Mouse (Mus musculus): ENCODE data around the gene Ttll7. TPM values are rescaled to one million over a fixed set of nuclear protein-coding genes. Genes with fewer than 3 reads are reported as not detected.

Ttll7 gene
- total and polyA plus RNA-seq, 3 experiments, result not detected

GRCm38 (mm10) chr3:146820718-146821117 is 31.4 kb upstream of the Ttll7 start:
- H3K4me3 ChIP-seq (ENCODE audit: control insufficient read depth in 1 of 2, insufficient read depth in 1 of 2, low read depth in 2 of 2, low read length in 2 of 2), result no peak overlapping the region
- H3K9ac ChIP-seq (ENCODE audit: control insufficient read depth, low read depth, low read length, poor library complexity, severe bottlenecking), result no peak overlapping the region
- no peak for DNase-seq (ENCODE audit: low read depth, low spot score)
- TF ChIP-seq MAX (IDR thresholded peaks at IDR 0.05; ENCODE audit: low read length) (no peak), EP300 (IDR thresholded peaks at IDR 0.05; ENCODE audit: low read depth in 1 of 2, low read length in 2 of 2) (no peak), GABPA (IDR thresholded peaks at IDR 0.05; ENCODE audit: low read depth, low read length) (no peak), MAZ (IDR thresholded peaks at IDR 0.05; ENCODE audit: low read depth, low read length) (no peak), ETS1 (IDR thresholded peaks at IDR 0.05; ENCODE audit: low read depth, low read length) (no peak), RCOR1 (IDR thresholded peaks at IDR 0.05; ENCODE audit: low read depth, low read length) (no peak), KAT2A (conservative IDR thresholded peaks at IDR 0.05; ENCODE audit: low read depth, low read length) (no peak), USF2 (IDR thresholded peaks at IDR 0.05; ENCODE audit: borderline replicate concordance in 1 of 2, insufficient read depth in 1 of 2, low read depth in 1 of 2, low read length in 2 of 2) (no peak), TCF12 (IDR thresholded peaks at IDR 0.05; ENCODE audit: low read depth, low read length) (no peak), USF1 (IDR thresholded peaks at IDR 0.05; ENCODE audit: low read depth, low read length) (no peak), JUND (IDR thresholded peaks at IDR 0.05; ENCODE audit: low read depth, low read length) (no peak), GATA1 (IDR thresholded peaks at IDR 0.05; ENCODE audit: low read depth, low read length) (no peak), TAL1 (IDR thresholded peaks at IDR 0.05; ENCODE audit: low read length) (no peak), ZKSCAN1 (IDR thresholded peaks at IDR 0.05; ENCODE audit: low read depth, low read length) (no peak), UBTF (IDR thresholded peaks at IDR 0.05; ENCODE audit: borderline replicate concordance, insufficient read depth, low read depth, low read length) (no peak), POLR2AphosphoS5 (IDR thresholded peaks at IDR 0.05; ENCODE audit: borderline replicate concordance, low read depth, low read length) (no peak), SIN3A (IDR thresholded peaks at IDR 0.05; ENCODE audit: low read length) (no peak), CHD1 (IDR thresholded peaks at IDR 0.05; ENCODE audit: low read depth, low read length) (no peak), MEF2A (IDR thresholded peaks at IDR 0.05; ENCODE audit: extremely low read depth, insufficient replicate concordance, low read depth, low read length, poor library complexity, severe bottlenecking) (no peak)
- H3K27me3 ChIP-seq (ENCODE audit: control insufficient read depth in 1 of 2, insufficient read depth in 2 of 2, low read length in 2 of 2), result peaks cover 0 to 1% of the 10 kb centered on the region in 2 experiments; a peak in 1 of 4 replicates
- H3K36me3 ChIP-seq (ENCODE audit: control insufficient read depth in 1 of 2, insufficient read depth in 2 of 2, low read length in 2 of 2), result peaks cover 0 to 2% of the 10 kb centered on the region in 2 experiments; a peak in 2 of 4 replicates
- no peaks in the 10 kb centered on the region for H3K9me3 ChIP-seq (replicated peaks; ENCODE audit: insufficient read depth, low read length)
- H3K27ac ChIP-seq (ENCODE audit: control insufficient read depth, low read depth, low read length), result no peak overlapping the region
- H3K79me2 ChIP-seq (ENCODE audit: control insufficient read depth, insufficient read depth, low read length, poor library complexity), result no peaks in the 10 kb centered on the region
- no peaks in the 10 kb centered on the region for H3K4me1 ChIP-seq (ENCODE audit: control insufficient read depth in 1 of 2, insufficient read depth in 2 of 2, low read length in 2 of 2)

GRCm38 (mm10) chr3:146842766-146843165 is 9.4 kb upstream of the Ttll7 start:
- Histone ChIP-seq H3K27ac (ENCODE audit: control insufficient read depth, low read depth, low read length) (no peak overlapping the region), H3K27me3 (ENCODE audit: control insufficient read depth in 1 of 2, insufficient read depth in 2 of 2, low read length in 2 of 2) (no peaks in the 10 kb centered on the region; a peak in 1 of 4 replicates), H3K9ac (ENCODE audit: control insufficient read depth, low read depth, low read length, poor library complexity, severe bottlenecking) (no peak overlapping the region), H3K79me2 (ENCODE audit: control insufficient read depth, insufficient read depth, low read length, poor library complexity) (no peaks in the 10 kb centered on the region), H3K9me3 (replicated peaks; ENCODE audit: insufficient read depth, low read length) (no peaks in the 10 kb centered on the region), H3K36me3 (ENCODE audit: control insufficient read depth in 1 of 2, insufficient read depth in 2 of 2, low read length in 2 of 2) (no peaks in the 10 kb centered on the region), H3K4me1 (ENCODE audit: control insufficient read depth in 1 of 2, insufficient read depth in 2 of 2, low read length in 2 of 2) (no peaks in the 10 kb centered on the region), H3K4me3 (ENCODE audit: control insufficient read depth in 1 of 2, insufficient read depth in 1 of 2, low read depth in 2 of 2, low read length in 2 of 2) (no peak overlapping the region)
- no peak for DNase-seq (ENCODE audit: low read depth, low spot score)
- TF ChIP-seq TCF12 (IDR thresholded peaks at IDR 0.05; ENCODE audit: low read depth, low read length) (no peak), GATA1 (IDR thresholded peaks at IDR 0.05; ENCODE audit: low read depth, low read length) (no peak), USF1 (IDR thresholded peaks at IDR 0.05; ENCODE audit: low read depth, low read length) (no peak), BHLHE40 (IDR thresholded peaks at IDR 0.05; ENCODE audit: borderline replicate concordance, low read depth, low read length) (no peak), POLR2AphosphoS2 (IDR thresholded peaks at IDR 0.05; ENCODE audit: low read length) (no peak), USF2 (IDR thresholded peaks at IDR 0.05; ENCODE audit: borderline replicate concordance in 1 of 2, insufficient read depth in 1 of 2, low read depth in 1 of 2, low read length in 2 of 2) (no peak), CHD2 (IDR thresholded peaks at IDR 0.05; ENCODE audit: low read length) (no peak), EP300 (IDR thresholded peaks at IDR 0.05; ENCODE audit: low read depth in 1 of 2, low read length in 2 of 2) (no peak), ZC3H11A (IDR thresholded peaks at IDR 0.05; ENCODE audit: low read depth, low read length) (no peak), MAFK (IDR thresholded peaks at IDR 0.05; ENCODE audit: borderline replicate concordance, low read depth, low read length) (no peak), SIN3A (IDR thresholded peaks at IDR 0.05; ENCODE audit: low read length) (no peak), POLR2AphosphoS5 (IDR thresholded peaks at IDR 0.05; ENCODE audit: borderline replicate concordance, low read depth, low read length) (no peak)
